Mouse (Mus musculus): Measurements from ENCODE around the gene Trpt1.

DNA sequence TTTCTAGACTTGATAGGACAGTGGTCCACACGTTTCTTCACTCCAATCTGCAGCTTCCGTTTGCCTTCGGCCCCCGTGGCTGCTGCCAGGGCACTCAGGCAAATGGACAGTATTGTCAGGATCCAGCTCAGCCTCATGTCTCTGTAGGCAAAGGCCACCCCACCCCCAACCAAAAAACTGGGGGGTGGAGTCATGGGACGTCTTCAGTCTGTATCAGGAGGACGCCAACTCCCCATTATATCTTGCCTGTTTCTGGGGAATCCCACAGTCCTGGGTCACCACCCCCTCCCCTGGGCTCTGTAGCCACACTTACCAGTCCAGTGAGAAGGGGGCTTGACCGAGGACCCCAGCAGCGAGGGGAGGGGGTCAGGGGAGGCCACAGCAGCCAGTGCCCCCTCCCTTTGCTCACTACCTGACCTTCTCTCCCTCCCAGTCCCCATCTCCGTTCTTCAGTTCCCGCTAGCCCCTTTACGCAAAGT is 16.9 kb upstream of the Trpt1 start:
- TF ChIP-seq POLR2A (IDR thresholded peaks at IDR 0.05; ENCODE audit: borderline replicate concordance, extremely low read depth, insufficient read depth, insufficient read length, poor library complexity, severe bottlenecking) = no peak
- TF ChIP-seq CTCF (IDR thresholded peaks at IDR 0.05; ENCODE audit: borderline replicate concordance, extremely low read depth, insufficient read depth, insufficient read length) = no peak

Measured in brain, embryonic 14.5 days (tissue).